Mouse (Mus musculus) lung, adult 2 months (tissue): ENCODE data around the gene Vars. TPM values are rescaled to one million over a fixed set of nuclear protein-coding genes. Genes with fewer than 3 reads are reported as not detected.

Experiments
- DNase-seq: peaks from one replicate; pipeline ENCODE4 v3.0.0; 2022
- H3K4me1 ChIP-seq: fragments of 200-500 bp; 2 replicates; pipeline ENCODE4 v1.6.1; 2011; ENCODE audit warnings: low read length; ENCODE audit not compliant: control insufficient read depth, insufficient read depth
- H3K4me3 ChIP-seq: fragments of 200-500 bp; replicated peaks from 2 replicates; pipeline ENCODE3; 2011; ENCODE audit warnings: low read depth, mild to moderate bottlenecking, control low read depth, low read length; ENCODE audit errors: extremely low read depth
- CTCF ChIP-seq: fragments of 200-500 bp; IDR thresholded peaks from 2 replicates; pipeline ENCODE4 v1.5.1; 2011; ENCODE audit warnings: mild to moderate bottlenecking, low read length, control low read depth; ENCODE audit not compliant: insufficient read depth
- POLR2A ChIP-seq: fragments of 200-500 bp; IDR thresholded peaks from 2 replicates; pipeline ENCODE4 v1.6.1; 2011; ENCODE audit warnings: low read depth, mild to moderate bottlenecking, control low read depth, low read length, borderline replicate concordance; ENCODE audit errors: extremely low read depth
- WGBS: fragments of 180-500 bp; shearing (Covaris S2); methylation state at CpG from one replicate; pipeline ENCODE4 v1.1.7; 2018; 5-methylcytosine and 5-hydroxymethylcytosine counted together
- polyA plus RNA-seq: library from polyadenylated mRNA; depleted of rRNA; stranded (reverse); fragments of >200 nt; gene quantifications from 2 replicates; pipeline ENCODE4 v1.2.3, GENCODE M21; 2012

The Vars gene
- polyA plus RNA-seq, 1 experiment: 119 TPM

DNA sequence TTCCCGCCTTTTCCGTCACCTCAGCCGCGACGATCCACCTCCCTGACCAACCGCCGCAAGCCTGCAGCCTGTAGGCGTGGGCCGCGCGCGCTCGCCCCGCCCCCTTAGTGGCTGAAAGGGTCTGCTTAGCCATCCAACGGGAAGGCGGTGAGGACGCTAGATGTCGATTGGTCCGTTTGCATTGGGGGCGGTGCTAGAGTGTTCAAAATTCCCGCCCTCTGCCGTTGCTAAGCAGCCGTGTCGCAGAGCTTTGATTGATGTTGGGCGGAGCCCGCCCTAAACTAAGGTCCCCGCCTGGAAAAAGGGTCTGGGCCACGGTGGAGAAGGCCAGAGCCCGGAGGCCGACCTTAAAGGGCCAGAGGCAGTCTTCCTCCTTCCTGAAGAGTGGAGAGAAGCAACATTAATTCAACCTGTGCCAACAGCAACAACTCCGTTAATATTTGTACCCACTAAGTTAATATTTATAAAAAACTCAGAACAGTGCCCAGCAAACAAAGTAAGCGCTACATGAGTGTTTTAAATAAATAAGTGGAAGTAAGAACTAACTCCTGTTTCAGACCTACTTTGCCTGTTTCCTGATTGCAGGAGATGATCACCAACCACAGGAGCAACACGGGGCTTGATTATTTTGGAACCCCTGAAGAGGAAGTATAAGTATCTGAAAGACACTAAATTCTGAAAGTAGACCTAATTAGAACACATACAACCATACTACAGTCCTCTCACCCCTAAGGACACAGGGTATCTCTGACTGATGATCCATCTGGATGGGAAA is 46.1 kb downstream of the Vars start, which contains the start of gene Msh5:
Gene Msh5, minus strand, starts transcription at position 65 of the 775 bp plus-strand sequence.
- Histone ChIP-seq H3K4me3 (peak within 1 kb of the TSS; percentile 51), H3K4me1 (peaks cover 27% of the 10 kb centered on the region)
- WGBS: 1% methylated on average over 33 of the region's 33 CpGs
- TF ChIP-seq POLR2A (peak; percentile 4; the same call in 1 of the 2 replicates), CTCF (no peak)
- DNase-seq: peak; percentile 98

DNA sequence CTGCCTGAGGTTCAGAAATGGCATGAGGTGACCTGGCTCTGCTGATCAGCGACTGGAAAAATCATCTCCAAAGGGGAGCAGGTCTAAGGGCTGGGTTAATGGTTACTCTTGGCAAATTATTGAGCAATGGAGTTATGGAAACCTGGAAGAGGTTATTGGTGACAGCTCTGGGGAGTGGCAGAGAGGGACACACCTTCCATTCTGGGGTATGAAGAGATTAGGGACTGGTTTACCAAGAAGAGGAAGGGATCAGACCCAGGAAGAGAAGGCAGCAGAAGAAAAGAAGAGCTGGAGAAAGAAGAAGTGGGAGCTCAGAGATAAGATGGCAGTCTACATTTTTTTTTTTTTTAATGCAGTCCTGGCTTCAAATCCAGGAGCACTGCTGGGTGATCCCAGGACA is 46.9 kb downstream of the Vars start:
- 26% methylated on average over 1 of the region's 1 CpGs for WGBS
- TF ChIP-seq CTCF (no peak), POLR2A (no peak)
- Histone ChIP-seq H3K4me3 (no peak overlapping the region), H3K4me1 (peaks cover 36% of the 10 kb centered on the region)
- DNase-seq: no peak

DNA sequence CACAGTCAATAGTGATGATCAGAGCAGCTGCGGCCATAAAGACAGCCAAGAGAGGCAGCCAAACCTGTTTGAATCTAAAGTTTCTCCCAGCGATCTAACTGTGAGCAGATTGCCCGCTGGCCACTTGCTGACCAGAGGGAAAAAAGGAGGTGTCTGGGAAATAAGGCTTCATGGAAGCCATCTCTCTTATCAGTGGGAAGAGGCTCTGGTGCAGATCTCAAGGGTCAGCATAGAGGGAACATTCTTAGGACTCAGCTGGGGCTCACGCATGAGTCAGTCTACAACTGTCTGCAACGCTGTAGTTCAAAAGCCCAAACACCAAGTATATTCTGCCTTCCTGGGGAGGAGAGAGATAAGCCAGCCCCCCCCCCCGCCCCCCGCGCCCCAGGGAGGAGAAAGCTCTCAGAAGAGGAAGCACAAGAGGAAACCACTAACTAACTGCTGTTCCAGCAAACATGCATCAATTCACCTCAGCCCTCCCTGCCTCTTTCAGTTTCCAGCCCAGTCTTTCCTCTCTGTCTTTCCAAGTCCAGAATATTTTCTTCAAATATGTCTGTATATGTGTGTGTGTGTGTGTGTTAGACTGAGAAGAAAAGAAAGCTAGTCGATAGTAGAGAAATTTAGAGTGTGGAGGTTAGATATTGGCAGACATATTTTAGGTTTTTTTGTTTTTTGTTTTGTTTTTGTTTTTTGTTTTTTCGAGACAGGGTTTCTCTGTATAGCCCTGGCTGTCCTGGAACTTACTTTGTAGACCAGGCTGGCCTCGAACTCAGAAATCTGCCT is 47.6 kb downstream of the Vars start:
- DNase-seq: no peak
- TF ChIP-seq POLR2A (0 out of 2 replicates have a peak, but pooled peaks have one; percentile 8), CTCF (no peak)
- WGBS: 9% methylated on average over 11 of the region's 11 CpGs
- H3K4me3 ChIP-seq: peak overlapping the region; percentile 19
- H3K4me1 ChIP-seq: peaks cover 39% of the 10 kb centered on the region

DNA sequence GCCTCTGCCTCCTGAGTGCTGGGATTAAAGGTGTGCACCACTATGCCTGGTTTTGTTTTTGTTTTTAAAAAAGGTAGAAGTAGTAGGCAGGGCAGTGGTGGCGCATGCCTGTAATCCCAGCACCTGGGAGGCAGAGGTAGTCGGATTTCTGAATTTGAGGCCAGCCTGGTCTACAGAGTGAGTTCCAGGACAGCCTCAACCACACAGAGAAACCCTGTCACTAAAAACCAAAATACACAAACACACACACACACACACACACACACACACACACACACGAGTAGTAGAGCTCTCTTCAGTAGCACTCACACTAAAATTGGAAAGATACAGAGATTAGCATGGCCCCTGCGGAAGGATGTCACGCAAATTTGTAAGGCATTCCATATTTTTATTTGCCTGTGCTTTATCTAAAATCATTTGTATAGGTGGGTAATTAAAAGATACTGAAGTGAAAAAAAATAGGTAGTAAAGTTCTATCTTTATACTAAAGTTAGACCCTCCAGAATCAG is 48.2 kb downstream of the Vars start:
- TF ChIP-seq CTCF (no peak), POLR2A (no peak)
- Histone ChIP-seq H3K4me3 (no peak overlapping the region), H3K4me1 (peaks cover 37% of the 10 kb centered on the region)
- WGBS: 54% methylated on average over 5 of the region's 5 CpGs
- no peak for DNase-seq

DNA sequence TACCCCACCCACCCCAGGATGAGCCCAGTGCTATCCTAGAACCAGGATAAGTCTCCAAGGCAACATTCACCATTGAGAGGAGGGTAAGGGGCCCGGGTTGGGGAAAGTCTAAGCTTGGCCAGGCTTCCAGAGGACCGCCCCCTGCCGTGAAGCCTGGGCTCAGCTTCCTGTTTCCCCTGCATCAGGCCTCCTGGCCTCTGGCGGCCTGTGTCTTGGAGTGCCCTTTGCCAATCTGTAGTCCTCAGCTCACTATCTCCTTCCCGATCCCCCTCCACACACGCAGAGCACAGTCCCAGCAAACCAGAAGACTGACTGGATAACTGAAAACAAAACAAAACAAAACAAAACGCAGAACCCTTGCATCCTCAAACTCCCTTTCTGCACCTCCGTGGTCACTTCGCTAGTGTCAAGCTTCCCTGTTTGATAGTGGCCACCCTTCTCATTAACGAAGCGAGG is 48.8 kb downstream of the Vars start, which contains the start of gene Clic1:
Gene Clic1, plus strand, starts transcription at position 406 of the 456 bp plus-strand sequence.
- Histone ChIP-seq H3K4me1 (peaks cover 33% of the 10 kb centered on the region), H3K4me3 (peak within 1 kb of the TSS; percentile 92)
- TF ChIP-seq CTCF (no peak), POLR2A (peak; percentile 85; the same call in 1 of the 2 replicates)
- peak; percentile 50 for DNase-seq
- whole genome bisulfite sequencing: 2% methylated on average over 11 of the region's 11 CpGs

DNA sequence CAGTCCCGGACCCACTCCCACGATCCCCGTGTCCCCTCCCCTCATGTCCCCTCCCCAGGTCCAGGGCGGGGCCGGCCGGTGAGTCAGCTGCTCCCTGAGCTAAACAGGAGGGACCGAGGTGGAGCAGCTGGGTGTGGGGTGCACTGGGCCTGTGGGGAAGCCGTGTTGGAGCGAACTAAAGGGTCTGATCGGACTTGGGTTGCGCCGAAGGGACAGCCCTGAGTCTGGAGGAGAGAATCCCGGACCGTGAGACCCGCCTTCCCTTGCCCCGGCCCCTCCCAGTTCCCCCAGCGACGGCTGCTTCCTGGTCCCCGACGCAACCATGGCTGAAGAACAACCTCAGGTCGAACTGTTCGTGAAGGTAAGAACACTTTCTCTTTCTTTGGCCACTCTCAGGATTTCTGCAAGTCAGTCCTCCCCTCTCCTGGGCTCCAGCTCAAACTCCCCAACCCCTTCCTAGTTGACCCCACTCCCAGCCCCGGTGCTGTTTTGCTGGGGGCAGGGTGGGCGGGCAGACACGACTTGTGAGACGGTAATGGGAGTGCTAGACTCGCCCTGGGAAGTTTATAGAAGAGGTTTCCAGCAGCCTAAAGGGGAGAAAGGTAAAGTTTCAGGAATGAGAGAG is 49.5 kb downstream of the Vars start:
- WGBS: under 1% methylated on average over 27 of the region's 27 CpGs
- Histone ChIP-seq H3K4me3 (peak overlapping the region; percentile 92), H3K4me1 (peaks cover 30% of the 10 kb centered on the region)
- DNase-seq: peak; percentile 81
- TF ChIP-seq POLR2A (peak; percentile 97; the same call in 1 of the 2 replicates), CTCF (no peak)

DNA sequence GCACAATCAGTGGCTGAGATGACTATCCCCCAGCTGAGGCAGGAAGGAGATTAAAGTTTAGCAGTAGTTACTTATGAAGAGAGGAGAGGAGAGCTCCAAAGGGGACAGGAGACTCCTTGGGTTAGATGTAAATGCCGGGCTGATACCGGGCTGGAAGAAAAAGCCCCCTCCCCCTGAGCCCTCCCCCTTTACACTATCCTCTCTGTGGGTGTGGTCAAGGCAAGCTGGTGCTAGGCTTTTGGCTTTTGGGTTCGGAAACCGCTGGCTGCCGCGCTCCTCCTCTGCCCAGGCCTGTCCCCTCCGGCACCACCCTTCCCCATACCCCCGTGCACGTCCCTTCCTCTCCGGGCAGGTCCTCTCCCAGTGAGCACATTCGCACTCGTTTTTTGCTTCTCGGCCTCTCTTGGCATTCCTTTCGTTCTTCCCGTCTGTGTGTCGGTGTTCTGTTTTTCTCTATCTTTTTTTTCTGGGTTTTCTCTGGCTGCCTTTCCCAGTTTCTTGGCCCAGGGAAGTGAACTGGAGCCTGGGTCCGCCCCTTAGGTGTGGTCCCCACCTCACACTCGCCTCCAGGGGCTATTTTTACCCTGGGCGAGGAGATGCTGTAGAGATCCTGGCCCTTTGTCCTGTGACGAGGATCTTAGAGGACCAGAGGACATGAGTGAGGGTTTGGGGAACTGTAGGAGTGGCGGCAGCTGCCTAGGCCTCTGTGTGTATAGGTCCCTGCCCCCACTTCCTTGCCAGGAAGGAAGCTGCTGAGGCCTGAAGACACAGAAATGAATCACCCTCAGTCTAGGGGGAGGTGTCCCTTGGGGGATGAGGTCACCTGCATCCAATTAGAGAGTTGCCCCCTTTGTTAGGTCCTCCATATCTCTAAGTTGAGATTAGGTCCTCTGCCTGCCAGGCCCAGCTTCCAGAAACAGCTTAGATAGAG is 50.6 kb downstream of the Vars start:
- DNase-seq: peak; percentile 67
- 2% methylated on average over 21 of the region's 21 CpGs for WGBS
- peak overlapping the region; percentile 83 for H3K4me3 ChIP-seq
- peaks cover 37% of the 10 kb centered on the region for H3K4me1 ChIP-seq
- no peak for TF ChIP-seq CTCF
- TF ChIP-seq POLR2A: peak; percentile 97

DNA sequence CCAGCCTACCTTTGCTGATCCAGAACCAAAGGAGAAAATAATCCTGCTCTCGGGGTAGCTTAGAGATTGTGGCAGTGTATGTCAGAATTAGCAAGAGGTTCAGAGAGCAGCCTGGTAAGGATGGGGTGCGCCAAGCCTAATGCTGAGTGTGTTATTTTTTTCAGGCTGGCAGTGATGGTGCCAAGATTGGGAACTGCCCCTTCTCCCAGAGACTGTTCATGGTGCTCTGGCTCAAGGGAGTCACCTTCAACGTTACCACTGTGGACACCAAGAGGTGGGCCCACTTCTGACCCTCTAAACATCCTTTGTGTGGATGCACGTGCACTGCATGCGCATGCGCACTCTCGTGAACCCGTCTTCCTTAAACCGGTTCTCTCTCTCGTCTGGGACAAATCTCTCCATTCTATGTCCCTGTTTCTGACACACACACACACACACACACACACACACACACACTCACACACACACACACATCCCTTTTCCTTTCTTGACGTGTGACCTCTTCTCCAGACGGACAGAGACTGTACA is 51.5 kb downstream of the Vars start:
- 49% methylated on average over 12 of the region's 12 CpGs for WGBS
- Histone ChIP-seq H3K4me1 (peaks cover 34% of the 10 kb centered on the region), H3K4me3 (peak overlapping the region; percentile 83)
- peak; percentile 3 for DNase-seq
- no peak for TF ChIP-seq POLR2A
- no peak for TF ChIP-seq CTCF
